9 mouse cellular contexts compared by ENCODE assay signal in genomic region chr2:31690063-31690462, GRCm38 (mm10). TPM values are rescaled to one million over a fixed set of nuclear protein-coding genes. Genes with fewer than 3 reads are reported as not detected.
DNase-seq lines count a peak whose midpoint lies in the region; ATAC-seq lines count a peak whose summit lies in the region.
"Had no signal": no experiment of that assay in that cellular context is flagged by ENCODE, and none has a peak within 500 bp of the region (broad histone marks: within the 10 kb centered on the region; RNA-seq: fewer than 3 reads in every experiment).

No protein-coding gene starts in this region.

- H3K27ac ChIP-seq in neural tube, embryonic 11.5 days (ENCODE audit: low read depth, low read length): no peak overlapping the region
- H3K27ac ChIP-seq in forebrain, embryonic 12.5 days: no peak overlapping the region
- H3K27ac ChIP-seq in liver, embryonic 11.5 days (ENCODE audit: low read depth, low read length): peak overlapping the region; percentile 87; the same call in 1 of the 2 replicates
- H3K27ac ChIP-seq in stomach, embryonic 16.5 days (ENCODE audit: low read length): no peak overlapping the region

- no peak overlapping the region; the same call in 1 of the 2 replicates for H3K9ac ChIP-seq in neural tube, embryonic 11.5 days (ENCODE audit: low read length)
- peak overlapping the region; percentile 86; the same call in 1 of the 2 replicates for H3K9ac ChIP-seq in forebrain, embryonic 12.5 days
- H3K9ac ChIP-seq in liver, embryonic 11.5 days (ENCODE audit: low read depth, low read length): peak overlapping the region; percentile 88; the same call in 1 of the 2 replicates
- no peak overlapping the region for H3K9ac ChIP-seq in stomach, embryonic 16.5 days (ENCODE audit: low read length)

- peak overlapping the region; percentile 77 for H3K4me3 ChIP-seq in neural tube, embryonic 11.5 days (ENCODE audit: low read depth, low read length)
- H3K4me3 ChIP-seq in forebrain, embryonic 12.5 days (replicated peaks): peak overlapping the region; percentile 87
- peak overlapping the region; percentile 89 for H3K4me3 ChIP-seq in liver, embryonic 11.5 days (ENCODE audit: low read depth, low read length)
- peak overlapping the region; percentile 99 for H3K4me3 ChIP-seq in stomach, embryonic 16.5 days (replicated peaks; ENCODE audit: low read length)

- no peaks in the 10 kb centered on the region for H3K9me3 ChIP-seq in neural tube, embryonic 11.5 days (ENCODE audit: control insufficient read depth, low read length)
- H3K9me3 ChIP-seq in forebrain, embryonic 12.5 days: no peaks in the 10 kb centered on the region
- H3K9me3 ChIP-seq in liver, embryonic 11.5 days (ENCODE audit: control insufficient read depth, low read length): no peaks in the 10 kb centered on the region
- H3K9me3 ChIP-seq in stomach, embryonic 16.5 days (replicated peaks; ENCODE audit: control insufficient read depth, low read length): no peaks in the 10 kb centered on the region

- H3K36me3 ChIP-seq in neural tube, embryonic 11.5 days (ENCODE audit: control insufficient read depth, insufficient read depth, low read length): no peaks in the 10 kb centered on the region
- H3K36me3 ChIP-seq in forebrain, embryonic 12.5 days (replicated peaks): peaks cover 7% of the 10 kb centered on the region; the same call in 1 of the 2 replicates
- peaks cover 3% of the 10 kb centered on the region; the same call in 1 of the 2 replicates for H3K36me3 ChIP-seq in liver, embryonic 11.5 days (ENCODE audit: control insufficient read depth, insufficient read depth, low read length)
- H3K36me3 ChIP-seq in stomach, embryonic 16.5 days (ENCODE audit: control insufficient read depth, insufficient read depth, low read length): no peaks in the 10 kb centered on the region

- 59% methylated on average over 3 of the region's 3 CpGs for WGBS in neural tube, embryonic 11.5 days
- WGBS in forebrain, embryonic 12.5 days: 60% methylated on average over 3 of the region's 3 CpGs
- WGBS in liver, embryonic 11.5 days: 45% methylated on average over 3 of the region's 3 CpGs
- WGBS in stomach, embryonic 16.5 days: 31% methylated on average over 3 of the region's 3 CpGs

- no peak for DNase-seq in neural tube, embryonic 11.5 days (ENCODE audit: low spot score)
- DNase-seq in neural tube, embryonic 10.5 days (ENCODE audit: extremely low spot score, low spot score): no peak
- DNase-seq in liver, embryonic 11.5 days (ENCODE audit: low spot score): peak; percentile 32
- no peak for DNase-seq in adrenal gland, adult 2 months
- no peak for DNase-seq in spleen, postnatal 10 days (ENCODE audit: low spot score in 2 of 2)

- peaks cover 17% of the 10 kb centered on the region; the same call in 1 of the 2 replicates for H3K4me1 ChIP-seq in neural tube, embryonic 11.5 days (ENCODE audit: control insufficient read depth, insufficient read depth, low read length)
- H3K4me1 ChIP-seq in forebrain, embryonic 12.5 days: peaks cover 41% of the 10 kb centered on the region
- peaks cover 6% of the 10 kb centered on the region for H3K4me1 ChIP-seq in liver, embryonic 11.5 days (replicated peaks; ENCODE audit: control insufficient read depth, insufficient read depth, low read length)
- peaks cover 16% of the 10 kb centered on the region; the same call in 1 of the 2 replicates for H3K4me1 ChIP-seq in stomach, embryonic 16.5 days (ENCODE audit: control insufficient read depth, insufficient read depth, low read length)

- ATAC-seq in neural tube, embryonic 11.5 days (ENCODE audit: insufficient read depth, low FRiP score, low TSS enrichment): no peak
- ATAC-seq in forebrain, embryonic 12.5 days (ENCODE audit: low FRiP score): no peak
- ATAC-seq in liver, embryonic 11.5 days (replicated peaks; ENCODE audit: low FRiP score): no peak
- no peak for ATAC-seq in stomach, embryonic 16.5 days (ENCODE audit: insufficient read depth, low FRiP score)
- no peak for ATAC-seq in granulocyte monocyte progenitor cell, adult 5-6 weeks (replicated peaks; ENCODE audit: poor library complexity, severe bottlenecking)

- H3K4me2 ChIP-seq in neural tube, embryonic 11.5 days (ENCODE audit: low read depth): peak overlapping the region; percentile 74
- peak overlapping the region; percentile 60 for H3K4me2 ChIP-seq in forebrain, embryonic 12.5 days
- peak overlapping the region; percentile 95 for H3K4me2 ChIP-seq in liver, embryonic 11.5 days
- peak overlapping the region; percentile 90 for H3K4me2 ChIP-seq in stomach, embryonic 16.5 days (ENCODE audit: low read depth, low read length)

- no peaks in the 10 kb centered on the region for H3K27me3 ChIP-seq in neural tube, embryonic 11.5 days (ENCODE audit: control insufficient read depth, insufficient read depth, low read length)
- H3K27me3 ChIP-seq in forebrain, embryonic 12.5 days: no peaks in the 10 kb centered on the region
- no peaks in the 10 kb centered on the region for H3K27me3 ChIP-seq in liver, embryonic 11.5 days (replicated peaks; ENCODE audit: control insufficient read depth, insufficient read depth, low read length)
- H3K27me3 ChIP-seq in stomach, embryonic 16.5 days (ENCODE audit: control insufficient read depth, insufficient read depth, low read length): no peaks in the 10 kb centered on the region

RNA-seq across cellular contexts. Expression of gene Abl1, which starts 1.9 kb away (rescaled TPM):
- polyA plus RNA-seq in neural tube, embryonic 11.5 days (2014; fragmentation: Nextera tagmentation; extraction: Ambion mirVana): 48.4 and 49.0 TPM in 2 replicates
- 44.4 and 47.3 TPM in 2 replicates for polyA plus RNA-seq in forebrain, embryonic 12.5 days (2016; fragmentation: Nextera tagmentation; extraction: Ambion mirVana)
- 26.7 and 28.9 TPM in 2 replicates for polyA plus RNA-seq in liver, embryonic 11.5 days (2014; fragmentation: Nextera tagmentation; extraction: Ambion mirVana)
- 30.4 and 32.2 TPM in 2 replicates for polyA plus RNA-seq in stomach, embryonic 16.5 days (2015; fragmentation: Nextera tagmentation; extraction: Ambion mirVana)
- total RNA-seq in granulocyte monocyte progenitor cell, adult 5-6 weeks (2014; fragmentation: Nextera tagmentation): 41.9 and 65.4 TPM in 2 replicates
- 21.0 and 24.5 TPM in 2 replicates for total RNA-seq in granulocyte monocyte progenitor cell, adult 5-6 weeks (2017)
- total RNA-seq in adrenal gland, adult 2 months (2021): 10 to 100 TPM; 57.0 to 62.7 TPM
- polyA plus RNA-seq in adrenal gland, adult 2 months (2012; rRNA removed): 56.0 and 63.5 TPM in 2 replicates

RNA-seq across cellular contexts. Expression of gene Exosc2, which starts 19.5 kb away (rescaled TPM):
- 54.7 and 64.5 TPM in 2 replicates for polyA plus RNA-seq in neural tube, embryonic 11.5 days (2014; fragmentation: Nextera tagmentation; extraction: Ambion mirVana)
- 57.8 and 60.7 TPM in 2 replicates for polyA plus RNA-seq in forebrain, embryonic 12.5 days (2016; fragmentation: Nextera tagmentation; extraction: Ambion mirVana)
- 86.0 and 96.1 TPM in 2 replicates for polyA plus RNA-seq in liver, embryonic 11.5 days (2014; fragmentation: Nextera tagmentation; extraction: Ambion mirVana)
- 52.2 and 54.4 TPM in 2 replicates for polyA plus RNA-seq in stomach, embryonic 16.5 days (2015; fragmentation: Nextera tagmentation; extraction: Ambion mirVana)
- 58.1 and 68.7 TPM in 2 replicates for total RNA-seq in granulocyte monocyte progenitor cell, adult 5-6 weeks (2014; fragmentation: Nextera tagmentation)
- total RNA-seq in granulocyte monocyte progenitor cell, adult 5-6 weeks (2017): 59.2 and 59.7 TPM in 2 replicates
- total RNA-seq in adrenal gland, adult 2 months (2021): 10 to 100 TPM; 20.7 to 23.8 TPM
- polyA plus RNA-seq in adrenal gland, adult 2 months (2012; rRNA removed): 4.7 and 5.4 TPM in 2 replicates

RNA-seq across cellular contexts. Expression of gene Prdm12, which starts 50.2 kb away (rescaled TPM):
- polyA plus RNA-seq in neural tube, embryonic 11.5 days (2014; fragmentation: Nextera tagmentation; extraction: Ambion mirVana): 16.4 and 23.0 TPM in 2 replicates
- 5.4 and 6.7 TPM in 2 replicates for polyA plus RNA-seq in forebrain, embryonic 12.5 days (2016; fragmentation: Nextera tagmentation; extraction: Ambion mirVana)
- polyA plus RNA-seq in liver, embryonic 11.5 days (2014; fragmentation: Nextera tagmentation; extraction: Ambion mirVana): 0.07 TPM in 1 of 2 replicates, not detected in the other
- polyA plus RNA-seq in stomach, embryonic 16.5 days (2015; fragmentation: Nextera tagmentation; extraction: Ambion mirVana): not detected in 2 replicates
- total RNA-seq in granulocyte monocyte progenitor cell, adult 5-6 weeks (2014; fragmentation: Nextera tagmentation): not detected in 2 replicates
- total RNA-seq in granulocyte monocyte progenitor cell, adult 5-6 weeks (2017): not detected in 2 replicates
- not detected for total RNA-seq in adrenal gland, adult 2 months (2021)
- polyA plus RNA-seq in adrenal gland, adult 2 months (2012; rRNA removed): 0.09 TPM in 1 of 2 replicates, not detected in the other
- polyA plus RNA-seq: macrophage had no signal

Comparison
In these comparisons a context has a peak if more than half of its experiments do, and no peak if none do; other contexts are left out.
1. H3K9ac ChIP-seq: peak in forebrain, embryonic 12.5 days (single experiment) and liver, embryonic 11.5 days (single experiment); none in neural tube, embryonic 11.5 days (single experiment) and stomach, embryonic 16.5 days (single experiment).
2. Peak in every context shown above with its lines, with median percentiles within 50 percentile points of each other: H3K4me2 ChIP-seq and H3K4me3 ChIP-seq.